8 mouse cellular contexts compared by ENCODE assay signal in genomic region chr4:155162433-155163319, GRCm38 (mm10). TPM values are rescaled to one million over a fixed set of nuclear protein-coding genes. Genes with fewer than 3 reads are reported as not detected.
DNase-seq lines count a peak whose midpoint lies in the region; TF ChIP-seq lines count a peak whose summit lies in the region.

No protein-coding gene starts in this region.

- H3K4me3 ChIP-seq in myocyte = no peak overlapping the region

- no peak for TF ChIP-seq POLR2A in myocyte (IDR thresholded peaks at IDR 0.05; ENCODE audit: insufficient read length, low read depth)

- H3ac ChIP-seq in myocyte (ENCODE audit: control insufficient read depth, insufficient read length) = no peak overlapping the region

- intact Hi-C loops in heart, postnatal 14 days (cut with DNase I) = no loop called here

- H3K4me2 ChIP-seq in myocyte (ENCODE audit: low read depth) = peak overlapping the region; percentile 71

- peak; percentile 95 for DNase-seq in heart, adult 11 months
- DNase-seq in heart, postnatal 14 days = no peak
- peak; percentile 87 for DNase-seq in CD4-positive, CD25-positive, alpha-beta regulatory T cell, adult 2 months (ENCODE audit: low read depth, low spot score)
- DNase-seq in induced T-regulatory cell, adult 2 months (ENCODE audit: low read depth) = peak; percentile 88
- DNase-seq in cerebellum, adult 9-11 months = no peak
- DNase-seq in cerebellum, adult 11 months = no peak
- no peak for DNase-seq in retina, postnatal 1 day

- H3K27me3 ChIP-seq in myocyte (ENCODE audit: control insufficient read depth, insufficient read depth, insufficient read length) = no peaks in the 10 kb centered on the region

- H3K36me3 ChIP-seq in myocyte (ENCODE audit: control insufficient read depth, insufficient read depth) = peaks cover 23% of the 10 kb centered on the region

- peaks cover 72% of the 10 kb centered on the region for H3K79me2 ChIP-seq in myocyte (ENCODE audit: control insufficient read depth, insufficient read depth)

TF ChIP-seq in myocyte, 11 proteins besides CTCF, POLR2A, EP300 and RAD21:
- TF ChIP-seq TCF12 (IDR thresholded peaks at IDR 0.05; ENCODE audit: insufficient read depth, poor library complexity, severe bottlenecking) (peak; percentile 62), SRF (IDR thresholded peaks at IDR 0.05; ENCODE audit: control insufficient read depth, insufficient read length, low read depth) (no peak), E2F4 (IDR thresholded peaks at IDR 0.05; ENCODE audit: insufficient read depth) (no peak), REST (IDR thresholded peaks at IDR 0.05; ENCODE audit: insufficient read depth, insufficient read length) (no peak), CEBPB (IDR thresholded peaks at IDR 0.05; ENCODE audit: insufficient read depth, poor library complexity, severe bottlenecking) (no peak), MYOD1 (IDR thresholded peaks at IDR 0.05; ENCODE audit: control insufficient read depth in 1 of 3, insufficient read length in 2 of 3, low read depth in 2 of 3) (peak in 2 of 3 experiments; percentile 82 to 95), USF1 (IDR thresholded peaks at IDR 0.05; ENCODE audit: low read depth) (no peak), TCF3 (IDR thresholded peaks at IDR 0.05; ENCODE audit: insufficient read length, low read depth) (no peak), MAX (IDR thresholded peaks at IDR 0.05; ENCODE audit: low read depth) (no peak), POLR2AphosphoS2 (IDR thresholded peaks at IDR 0.05; ENCODE audit: insufficient read length, low read depth) (no peak), MYOG (IDR thresholded peaks at IDR 0.05; ENCODE audit: control insufficient read depth in 1 of 3, insufficient read depth in 1 of 3, insufficient read length in 2 of 3, low read depth in 2 of 3) (peak in 1 of 3 experiments; percentile 83)
TF ChIP-seq in myocyte: peak in this region for 3.

RNA-seq across cellular contexts. Expression of gene Ski, which starts 59.7 kb away (rescaled TPM):
- total RNA-seq in heart, postnatal 14 days (2021) = 10 to 100 TPM; 65.0 to 65.3 TPM
- 54.5 TPM for polyA plus RNA-seq in myocyte (2012; fragmentation: generic; extraction: Trizol)

Comparison
In these comparisons a context has a peak if more than half of its experiments do, and no peak if none do; other contexts are left out.
1. DNase-seq: peak in heart, adult 11 months (single experiment), CD4-positive, CD25-positive, alpha-beta regulatory T cell, adult 2 months (single experiment) and induced T-regulatory cell, adult 2 months (single experiment); none in heart, postnatal 14 days (0 of 2), cerebellum, adult 9-11 months (single experiment), cerebellum, adult 11 months (single experiment) and retina, postnatal 1 day (single experiment).